Mouse (Mus musculus): Measurements from ENCODE around the gene Agrn.
"Not testable (repeated sequence)": the region's sequence is repeated elsewhere in the genome, so short reads cannot be mapped to it uniquely, and the experiment has no call there.

The Agrn gene

GRCm38 (mm10) chr4:156154771-156155170, 42.5 kb downstream of the Agrn start:
- no peak for DNase-seq (ENCODE audit: low read depth in 2 of 2, low spot score in 2 of 2)

- DNase-seq (ENCODE audit: low read depth in 2 of 2, low spot score in 2 of 2) = not testable (repeated sequence)
Measured at GRCm38 (mm10) chr4:156150887-156151286, 46.4 kb downstream of the Agrn start.

GRCm38 (mm10) chr4:156136285-156137100, 60.8 kb downstream of the Agrn start:
- no peak for DNase-seq (ENCODE audit: low read depth in 2 of 2, low spot score in 2 of 2)

GRCm38 (mm10) chr4:156135801-156136200, 61.5 kb downstream of the Agrn start:
- no peak for DNase-seq (ENCODE audit: low read depth in 2 of 2, low spot score in 2 of 2)

GRCm38 (mm10) chr4:156135112-156135511, 62.2 kb downstream of the Agrn start:
- DNase-seq (ENCODE audit: low read depth in 2 of 2, low spot score in 2 of 2) = no peak

GRCm38 (mm10) chr4:156133943-156134605, 63.2 kb downstream of the Agrn start:
- no peak for DNase-seq (ENCODE audit: low read depth in 2 of 2, low spot score in 2 of 2)

- no peak for DNase-seq (ENCODE audit: low read depth in 2 of 2, low spot score in 2 of 2)
Measured at GRCm38 (mm10) chr4:156133334-156133733, 64.0 kb downstream of the Agrn start.

- no peak for DNase-seq (ENCODE audit: low read depth in 2 of 2, low spot score in 2 of 2)
Measured at GRCm38 (mm10) chr4:156130940-156131339, 66.3 kb downstream of the Agrn start.

- DNase-seq (ENCODE audit: low read depth in 2 of 2, low spot score in 2 of 2) = no peak
Measured at GRCm38 (mm10) chr4:156130436-156130835, 66.9 kb downstream of the Agrn start, which contains the start of gene Rnf223. Gene Rnf223, plus strand, starts transcription at chr4:156130513.

- DNase-seq (ENCODE audit: low read depth in 2 of 2, low spot score in 2 of 2) = no peak
Measured at GRCm38 (mm10) chr4:156128746-156129145, 68.5 kb downstream of the Agrn start.

GRCm38 (mm10) chr4:156126841-156127240, 70.4 kb downstream of the Agrn start:
- no peak for DNase-seq (ENCODE audit: low read depth in 2 of 2, low spot score in 2 of 2)

- DNase-seq (ENCODE audit: low read depth in 2 of 2, low spot score in 2 of 2) = no peak
Measured at GRCm38 (mm10) chr4:156125393-156125792, 71.9 kb downstream of the Agrn start.

- DNase-seq (ENCODE audit: low read depth in 2 of 2, low spot score in 2 of 2) = no peak
Measured at GRCm38 (mm10) chr4:156124077-156124476, 73.2 kb downstream of the Agrn start.
